Mouse (Mus musculus) heart, postnatal 0 days (tissue): Measurements from ENCODE around the gene G530012D18Rik. TPM values are rescaled to one million over a fixed set of nuclear protein-coding genes. Genes with fewer than 3 reads are reported as not detected.
"Not testable (repeated sequence)": the region's sequence is repeated elsewhere in the genome, so short reads cannot be mapped to it uniquely, and the experiment has no call there.

Experiments
- ATAC-seq: fragments of 200-750 bp; cut with Nextera tagmentation; 2 replicates; pipeline ENCODE4 v1.8.0; 2017; ENCODE audit warnings: low read depth, moderate number of reproducible peaks, moderate library complexity; ENCODE audit not compliant: insufficient read depth
- DNase-seq: peaks from one replicate; pipeline ENCODE4 v3.0.0-alpha.2; 2016; ENCODE audit warnings: low spot score
- H3K27ac ChIP-seq: fragments of 300-500 bp; sonication (generic); 2 replicates; pipeline ENCODE4 v1.5.1; 2014; ENCODE audit warnings: low read depth, mild to moderate bottlenecking
- H3K27me3 ChIP-seq: fragments of 300-500 bp; sonication (generic); 2 replicates; pipeline ENCODE4 v1.6.1; 2014; ENCODE audit warnings: low read length, mixed read lengths; ENCODE audit not compliant: control insufficient read depth, insufficient read depth
- H3K36me3 ChIP-seq: fragments of 300-500 bp; sonication (generic); replicated peaks from 2 replicates; pipeline ENCODE4 v1.6.1; 2014; ENCODE audit warnings: low read length, mixed read lengths; ENCODE audit not compliant: control insufficient read depth, insufficient read depth
- H3K4me1 ChIP-seq: fragments of 300-500 bp; sonication (generic); 2 replicates; pipeline ENCODE4 v1.6.1; 2014; ENCODE audit warnings: antibody characterized with exemption; ENCODE audit not compliant: control insufficient read depth, insufficient read depth
- H3K4me2 ChIP-seq: fragments of 300-500 bp; sonication (generic); 2 replicates; pipeline ENCODE4 v1.6.1; 2014; ENCODE audit warnings: low read depth, mild to moderate bottlenecking, low read length, moderate library complexity
- H3K4me3 ChIP-seq: fragments of 300-500 bp; sonication (generic); 2 replicates; pipeline ENCODE4 v1.5.1; 2014; ENCODE audit warnings: low read depth, low read length
- H3K9ac ChIP-seq: fragments of 300-500 bp; sonication (generic); replicated peaks from 2 replicates; pipeline ENCODE4 v1.6.1; 2014; ENCODE audit warnings: low read depth, low read length, mixed read lengths
- H3K9me3 ChIP-seq: fragments of 300-500 bp; sonication (generic); replicated peaks from 2 replicates; pipeline ENCODE4 v1.6.1; 2016; ENCODE audit warnings: low read length; ENCODE audit not compliant: control insufficient read depth
- WGBS: fragments of 180-500 bp; shearing (Covaris S2); extraction: QIAGEN DNeasy Blood & Tissue Kit; methylation state at CpG from one replicate; pipeline ENCODE4 v1.1.7; 2014; 5-methylcytosine and 5-hydroxymethylcytosine counted together
- polyA plus RNA-seq: library from polyadenylated mRNA; unstranded; fragments of >200 nt; fragmentation: Nextera tagmentation; extraction: Ambion mirVana; gene quantifications from 2 replicates; pipeline ENCODE4 v1.2.1, GENCODE M21; 2015
- total RNA-seq: library from RNA; depleted of rRNA; stranded (reverse); fragments of >200 nt; gene quantifications from 2 replicates; pipeline ENCODE4 v1.2.3, GENCODE M21; 2014; ENCODE audit warnings: low replicate concordance; rRNA removed

Gene G530012D18Rik
- total RNA-seq (not detected in 2 replicates), polyA plus RNA-seq (not detected in 2 replicates)

DNA sequence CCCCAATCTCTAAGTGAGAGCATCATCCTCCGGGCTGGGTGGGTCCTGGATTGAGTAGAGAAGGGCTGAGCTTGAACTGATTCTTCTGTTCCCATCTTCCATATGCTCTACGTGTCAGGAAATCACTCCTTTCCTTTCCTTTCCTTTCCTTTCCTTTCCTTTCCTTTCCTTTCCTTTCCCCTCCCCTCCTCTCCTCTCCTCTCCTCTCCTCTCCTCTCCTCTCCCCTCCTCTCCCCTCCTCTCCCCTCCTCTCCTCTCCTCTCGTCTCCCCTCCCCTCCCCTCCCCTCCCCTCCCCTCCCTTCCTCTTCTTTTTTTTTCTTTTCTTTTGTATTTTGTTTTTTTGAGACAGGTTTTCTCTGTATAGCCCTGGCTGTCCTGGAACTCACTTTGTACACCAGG is at the start of gene G530012D18Rik:
G530012D18Rik (plus strand) TSS at position 301 of the 400 bp plus-strand sequence.
- not testable (repeated sequence) for H3K4me3 ChIP-seq, H3K27me3 ChIP-seq, H3K27ac ChIP-seq, DNase-seq, H3K4me2 ChIP-seq, H3K36me3 ChIP-seq, H3K9me3 ChIP-seq, ATAC-seq, H3K9ac ChIP-seq, H3K4me1 ChIP-seq
- whole genome bisulfite sequencing, result 81% methylated on average over 2 of the region's 3 CpGs

- not testable (repeated sequence) for H3K36me3 ChIP-seq, H3K27me3 ChIP-seq, H3K4me2 ChIP-seq, H3K9ac ChIP-seq, DNase-seq, H3K4me3 ChIP-seq, H3K27ac ChIP-seq, ATAC-seq, H3K9me3 ChIP-seq, H3K4me1 ChIP-seq
- 52% methylated on average over 3 of the region's 3 CpGs for WGBS
These were observed 49.1 kb upstream of the G530012D18Rik start for GRCm38 (mm10) chr1:85526401-85526800.

DNA sequence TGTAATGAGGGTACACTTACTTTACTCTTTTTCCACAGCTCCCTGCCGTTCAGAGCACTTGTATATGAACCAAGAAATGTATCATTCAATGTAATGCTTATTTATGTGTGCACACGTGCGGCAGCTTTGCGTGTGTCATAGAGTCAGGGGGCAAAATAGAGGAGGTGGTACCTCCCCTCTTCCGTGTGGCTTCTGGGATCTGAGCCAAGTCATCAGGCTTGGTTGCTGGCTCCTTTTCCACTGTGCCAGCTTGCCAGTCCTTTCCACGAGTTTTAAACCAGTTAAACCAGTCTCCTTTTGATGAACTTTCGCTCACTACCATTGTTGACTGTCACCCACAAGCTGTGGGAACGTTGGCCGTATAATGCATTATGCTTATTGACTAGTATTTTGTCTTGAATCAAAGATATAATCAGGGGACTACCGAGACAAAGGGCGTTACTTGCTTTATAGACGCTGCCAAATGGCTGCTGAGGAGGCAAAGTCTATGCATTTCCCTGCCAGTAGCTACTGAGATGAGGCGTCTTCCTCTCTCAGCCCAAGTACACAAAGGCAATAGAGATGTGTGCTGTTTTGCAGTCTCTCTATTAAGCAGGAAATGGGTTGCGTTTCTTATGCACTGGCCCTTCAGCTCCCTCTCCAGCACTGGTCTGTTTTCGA is 46.9 kb upstream of the G530012D18Rik start:
- H3K9ac ChIP-seq, H3K27ac ChIP-seq, ATAC-seq, H3K4me2 ChIP-seq, H3K4me1 ChIP-seq, H3K4me3 ChIP-seq, H3K36me3 ChIP-seq, H3K9me3 ChIP-seq, H3K27me3 ChIP-seq, DNase-seq: not testable (repeated sequence)
- 71% methylated on average over 13 of the region's 15 CpGs for WGBS

GRCm38 (mm10) chr1:85543818-85544217 is 31.7 kb upstream of the G530012D18Rik start:
- not testable (repeated sequence) for H3K4me1 ChIP-seq, H3K27ac ChIP-seq, H3K9me3 ChIP-seq, H3K9ac ChIP-seq, H3K4me3 ChIP-seq, H3K27me3 ChIP-seq, DNase-seq, H3K4me2 ChIP-seq, H3K36me3 ChIP-seq, ATAC-seq
- WGBS, result 58% methylated on average over 3 of the region's 4 CpGs

- H3K9me3 ChIP-seq, H3K4me3 ChIP-seq: not testable (repeated sequence)
These were observed 29.0 kb upstream of the G530012D18Rik start for GRCm38 (mm10) chr1:85546442-85546841.

GRCm38 (mm10) chr1:85555261-85555660 is 20.2 kb upstream of the G530012D18Rik start:
- not testable (repeated sequence) for H3K36me3 ChIP-seq, H3K4me3 ChIP-seq, DNase-seq, H3K4me2 ChIP-seq, H3K4me1 ChIP-seq, H3K9me3 ChIP-seq, H3K27me3 ChIP-seq, ATAC-seq, H3K9ac ChIP-seq, H3K27ac ChIP-seq
- 67% methylated on average over 4 of the region's 4 CpGs for WGBS

More at GRCm38 (mm10) chr1:85546442-85546841, 29.0 kb upstream of the G530012D18Rik start:
- not testable (repeated sequence) for H3K9ac ChIP-seq, H3K4me1 ChIP-seq, H3K27ac ChIP-seq, H3K27me3 ChIP-seq, ATAC-seq, H3K36me3 ChIP-seq, H3K4me2 ChIP-seq, DNase-seq

- H3K4me2 ChIP-seq, H3K9ac ChIP-seq, H3K4me1 ChIP-seq, DNase-seq, H3K4me3 ChIP-seq, ATAC-seq, H3K27ac ChIP-seq, H3K27me3 ChIP-seq, H3K36me3 ChIP-seq, H3K9me3 ChIP-seq: not testable (repeated sequence)
- WGBS, result 51% methylated on average over 4 of the region's 4 CpGs
These were observed 1.9 kb upstream of the G530012D18Rik start for GRCm38 (mm10) chr1:85573554-85573953.

DNA sequence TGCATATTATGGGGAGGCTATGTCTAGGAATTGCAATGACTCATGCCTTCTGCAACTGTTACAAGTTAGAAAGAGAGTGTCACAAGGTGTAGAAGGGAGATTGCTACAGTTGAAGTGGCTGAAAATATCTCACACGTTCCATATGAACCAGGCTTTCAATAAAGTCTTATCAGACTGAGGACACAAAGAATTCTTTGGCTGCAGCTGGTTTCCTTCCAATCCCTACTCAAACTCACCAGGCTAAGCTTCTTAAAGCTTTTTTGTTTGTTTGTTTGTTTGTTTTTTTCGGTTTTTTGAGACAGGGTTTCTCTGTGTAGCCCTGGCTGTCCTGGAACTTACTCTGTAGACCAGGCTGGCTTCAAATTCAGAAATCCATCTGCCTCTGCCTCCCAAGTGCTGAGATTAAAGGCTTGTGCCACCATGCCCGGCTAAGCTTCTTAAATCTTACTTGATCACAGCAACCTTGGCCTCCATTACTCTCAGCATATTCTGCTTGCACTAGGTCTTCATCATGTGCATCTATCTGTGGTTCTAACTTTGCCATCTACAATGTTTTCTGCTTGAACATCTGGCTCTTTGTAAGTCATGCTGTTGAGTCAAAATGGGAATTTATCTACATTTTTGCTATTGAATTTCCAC is 3.0 kb downstream of the G530012D18Rik start:
- not testable (repeated sequence) for H3K4me2 ChIP-seq, H3K27ac ChIP-seq, H3K4me3 ChIP-seq, H3K27me3 ChIP-seq, DNase-seq, ATAC-seq, H3K9me3 ChIP-seq, H3K36me3 ChIP-seq, H3K4me1 ChIP-seq, H3K9ac ChIP-seq
- 30% methylated on average over 3 of the region's 3 CpGs for WGBS
